Mouse (Mus musculus): ENCODE measurements around the gene Nme1. TPM values are rescaled to one million over a fixed set of nuclear protein-coding genes. Genes with fewer than 3 reads are reported as not detected.

The Nme1 gene
- 15.2 and 24.2 TPM in 2 replicates for total RNA-seq (2023)

GRCm38 (mm10) chr11:93968005-93968847 is at the start of gene Nme1, which contains the start of gene Gm20390:
Gene Nme1, minus strand, starts transcription at chr11:93968521.
Gene Gm20390, minus strand, starts transcription at chr11:93968293.

GRCm38 (mm10) chr11:93995720-93996305 is 27.5 kb upstream of the Nme1 start, which contains the start of gene Spag9:
Gene Spag9, plus strand, starts transcription at chr11:93996091.

GRCm38 (mm10) chr11:93956159-93956558 is 12.2 kb downstream of the Nme1 start, which contains the start of gene Nme2:
Gene Nme2, minus strand, starts transcription at chr11:93956259.

Other genes with a start within 250 kb of the Nme1 start
- gene Utp18, start 82.8 kb downstream of the Nme1 start, total RNA-seq (2023): 25.2 and 32.1 TPM in 2 replicates
- gene Mbtd1, start 82.7 kb downstream of the Nme1 start, total RNA-seq (2023): 56.7 and 82.4 TPM in 2 replicates
- gene Nme2, start 12.3 kb downstream of the Nme1 start, total RNA-seq (2023): 61.6 and 75.6 TPM in 2 replicates
- gene Gm20390, start 228 bp downstream of the Nme1 start, total RNA-seq (2023): 9.6 and 24.6 TPM in 2 replicates
- 132 and 246 TPM in 2 replicates for gene Spag9, start 27.6 kb upstream of the Nme1 start, total RNA-seq (2023)
- 68.9 and 84.3 TPM in 2 replicates for gene Tob1, start 242.9 kb upstream of the Nme1 start, total RNA-seq (2023)

Measured in neutrophil, adult 65 days (primary cell).